Mouse (Mus musculus) cerebellum, adult 9-10 months (tissue): ENCODE measurements at regions not wholly inside any gene's neighbourhood (a gene's known extent, or its start where the extent isn't known, plus 50 kb on each side); places are given as distances from the start of the nearest gene placed in this dataset.
"Not testable (repeated sequence)": the region's sequence is repeated elsewhere in the genome, so short reads cannot be mapped to it uniquely, and the experiment has no call there.

Experiments used
- DNase-seq: peaks from one replicate; pipeline ENCODE4 v3.0.0; 2022

DNA sequence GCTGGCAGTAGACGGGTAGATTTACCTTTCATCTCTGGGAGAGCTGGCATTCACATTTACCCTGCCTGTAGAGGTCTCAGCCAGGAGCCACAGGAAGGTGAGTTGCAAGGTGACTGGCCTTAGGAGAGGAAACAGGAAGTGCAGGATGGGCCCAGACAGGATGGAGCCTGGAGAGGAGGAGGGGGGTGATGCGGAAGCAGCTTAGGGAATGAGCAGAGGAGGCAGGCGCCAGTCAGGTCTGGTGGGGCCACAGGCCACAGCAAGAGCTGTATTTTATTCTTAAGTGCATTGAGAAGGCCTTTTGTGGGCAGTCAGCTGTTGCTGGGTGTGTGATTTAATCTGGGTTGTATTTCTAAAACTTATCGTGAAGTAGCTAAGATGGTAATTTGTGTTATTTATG, 108.2 kb upstream of the Nxpe4 start:
- DNase-seq, result no peak

DNA sequence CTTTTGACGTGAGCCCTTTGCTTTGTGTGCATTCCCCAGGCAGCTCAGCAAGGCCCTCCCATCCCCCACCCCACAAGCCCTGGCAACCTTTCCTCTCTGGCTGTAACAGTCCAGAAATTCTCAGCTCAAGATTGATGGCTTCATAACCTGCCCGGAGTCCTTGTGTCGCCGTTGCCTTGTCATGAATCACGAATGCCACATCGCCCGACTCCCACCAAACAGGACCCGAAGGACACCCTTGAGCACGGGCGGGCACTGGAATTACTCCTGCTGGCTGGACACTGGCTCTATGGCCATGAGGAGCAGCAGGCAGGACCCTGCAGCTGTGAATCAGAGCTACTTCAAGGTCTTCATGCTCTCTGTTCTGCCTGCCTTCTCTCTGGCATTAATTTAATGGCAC, 106.6 kb upstream of the Nxpe4 start:
- no peak for DNase-seq

DNA sequence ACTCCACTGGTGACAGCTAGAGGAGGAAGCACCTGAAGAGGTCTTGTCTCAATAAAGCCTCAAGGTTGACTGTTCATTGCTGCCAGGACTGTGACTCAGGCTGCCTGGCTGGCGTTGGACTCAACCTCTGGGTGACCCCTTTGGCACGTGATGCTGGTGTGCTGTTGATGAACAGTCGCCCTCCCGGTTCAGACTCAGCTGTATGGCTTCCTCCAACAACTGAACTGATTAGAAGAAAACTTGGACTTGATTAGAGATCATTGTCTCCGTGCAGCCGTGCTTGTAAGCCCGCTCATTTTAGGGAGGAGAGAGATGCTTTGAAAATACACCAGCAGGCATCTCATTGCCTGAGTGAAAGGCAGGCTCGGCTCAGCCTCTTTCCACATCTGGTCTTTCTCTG, 103.2 kb upstream of the Nxpe4 start:
- DNase-seq, result no peak

DNA sequence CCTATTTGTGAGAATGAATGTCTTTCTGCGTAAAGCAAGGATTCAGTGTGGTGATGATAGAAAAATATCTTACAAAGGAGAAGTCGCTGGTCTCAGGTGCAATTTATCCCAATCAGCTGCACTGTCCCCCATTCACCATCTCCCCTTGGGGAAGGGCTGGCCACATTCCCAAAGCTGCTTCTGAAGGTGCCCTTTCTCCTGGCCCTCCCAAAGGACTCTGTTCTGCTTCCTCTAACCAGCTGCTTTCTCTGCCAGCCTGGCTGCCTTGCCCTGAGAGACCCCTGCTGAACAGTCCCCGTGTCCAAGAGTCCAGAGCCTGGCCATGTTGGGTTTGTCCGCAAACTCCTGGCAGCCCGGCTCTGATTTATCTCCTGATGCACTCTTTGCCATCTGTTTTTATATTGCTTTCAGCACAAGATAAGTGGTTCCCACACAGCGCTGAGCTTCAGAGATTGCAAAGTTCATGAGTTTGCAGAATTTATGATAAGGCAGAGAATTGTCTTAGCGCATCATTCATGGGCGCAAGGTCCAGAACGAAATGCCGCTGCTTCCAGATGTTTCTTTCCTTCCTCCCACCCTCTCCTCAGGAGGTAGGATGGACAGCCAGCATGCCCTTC, 102.2 kb upstream of the Nxpe4 start:
- DNase-seq, result no peak

DNA sequence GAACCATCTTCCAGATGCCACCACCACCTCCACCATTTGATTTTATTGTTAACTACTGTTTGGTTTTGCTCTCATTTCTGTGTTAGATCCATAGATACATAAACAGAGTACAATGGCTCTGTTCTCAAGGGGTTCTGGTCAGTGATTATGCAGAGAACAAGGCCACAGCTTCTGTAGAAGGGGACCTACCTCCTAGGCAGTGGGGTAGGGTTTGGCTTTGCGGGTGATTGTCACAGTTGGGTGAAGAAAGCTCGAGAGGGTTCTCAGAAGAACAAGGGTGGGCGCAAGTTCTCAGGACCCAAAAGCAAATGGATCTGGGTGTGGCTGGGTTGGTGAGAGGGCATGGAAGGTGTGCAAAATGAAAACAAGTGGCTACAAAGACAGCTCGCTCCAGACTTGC, 100.8 kb upstream of the Nxpe4 start:
- DNase-seq, result no peak

DNA sequence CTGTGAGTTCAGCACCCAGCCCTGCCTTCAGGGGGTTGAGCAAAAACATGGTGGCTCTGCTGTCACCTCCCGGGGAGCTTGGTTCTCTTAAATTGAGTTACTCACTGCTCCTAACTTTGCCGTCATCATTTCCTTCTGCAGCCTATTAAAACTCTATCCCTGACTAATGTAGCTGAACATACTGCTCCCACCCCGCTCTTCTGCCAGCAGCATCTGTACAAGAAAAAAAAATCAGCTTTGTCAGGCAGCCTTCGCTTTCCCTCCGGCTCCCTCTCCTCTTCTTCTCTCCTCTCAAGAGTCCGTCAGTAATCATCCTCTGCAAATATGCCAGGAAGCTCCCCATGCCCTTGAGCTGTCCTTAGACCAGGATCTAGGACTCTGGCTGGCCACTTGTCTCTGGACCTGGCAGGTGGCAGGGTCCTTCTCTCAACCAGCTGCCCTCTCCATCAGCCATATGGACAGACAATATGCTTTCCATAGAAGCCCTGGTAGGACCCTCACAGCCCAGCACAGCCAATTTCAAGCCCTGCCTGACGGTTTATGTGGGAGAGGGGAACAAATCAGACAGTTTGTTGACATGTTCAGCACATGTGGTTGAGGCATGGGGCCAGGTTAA, 95.0 kb upstream of the Nxpe4 start:
- no peak for DNase-seq

DNA sequence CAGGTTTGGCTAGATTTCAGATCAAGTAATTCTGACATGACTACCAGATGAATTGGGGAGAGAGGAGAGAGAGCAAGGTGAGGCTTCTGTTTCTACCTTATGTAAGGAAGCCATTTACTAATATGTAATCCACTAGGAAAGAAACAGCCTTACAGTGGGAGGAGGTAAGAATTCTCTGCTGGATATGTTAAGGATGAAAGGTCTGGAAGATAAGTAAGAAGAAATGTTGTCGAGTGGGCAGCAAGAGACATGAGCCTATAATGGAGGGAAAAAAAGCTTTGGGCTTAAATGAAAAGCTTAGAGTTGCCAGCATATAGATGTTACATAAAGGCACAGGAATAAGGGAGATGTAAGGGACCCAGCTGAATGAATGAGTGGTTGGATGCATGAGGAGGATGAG, 89.2 kb upstream of the Nxpe4 start:
- DNase-seq, result no peak

DNA sequence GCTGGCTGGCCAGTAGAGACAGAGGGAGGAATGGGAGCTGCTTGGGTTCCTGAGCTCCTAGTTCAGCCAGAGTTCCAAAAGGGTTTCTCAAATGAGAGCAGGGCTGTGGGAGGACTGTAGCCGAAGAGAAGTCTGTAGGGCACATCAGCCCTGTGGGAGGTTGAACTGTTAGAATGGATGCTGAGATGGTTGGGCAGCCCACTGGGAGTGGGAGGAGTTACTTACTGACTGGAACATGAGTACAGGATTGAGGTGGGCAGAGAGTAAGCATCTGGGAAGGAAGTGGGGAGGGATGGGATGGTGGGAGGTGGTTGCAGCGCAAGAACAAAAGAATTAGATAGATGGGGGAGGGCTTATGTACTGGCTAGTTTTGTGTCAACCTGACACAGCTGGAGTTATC, 88.7 kb upstream of the Nxpe4 start:
- DNase-seq, result no peak

DNA sequence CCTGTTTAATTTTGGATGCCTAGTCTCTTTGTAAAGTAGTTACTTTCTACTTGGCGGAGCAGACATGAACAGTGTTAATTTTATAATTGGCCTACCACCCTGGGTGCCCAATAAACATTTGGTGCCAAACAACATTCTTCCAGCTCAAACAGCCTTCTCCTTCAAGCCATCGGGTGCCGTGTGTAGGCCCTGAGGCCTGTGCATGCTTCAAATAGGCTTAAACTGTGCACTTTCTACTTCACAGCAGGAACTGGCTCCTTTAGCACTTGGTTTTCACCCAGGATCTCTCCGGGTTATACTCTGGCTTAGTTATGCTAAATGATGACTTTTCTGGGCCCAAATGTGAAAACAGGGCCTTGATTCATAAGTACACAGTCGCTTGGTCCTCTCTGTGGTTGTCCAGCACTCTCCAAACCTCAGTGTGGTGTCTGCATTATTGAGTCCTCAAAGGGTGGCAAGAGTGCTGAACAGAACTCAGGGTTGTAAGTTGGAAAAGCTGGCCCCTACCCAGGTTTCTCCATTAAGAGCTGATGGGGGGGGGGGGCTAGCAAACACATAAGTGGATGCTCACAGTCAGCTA, 86.1 kb upstream of the Nxpe4 start:
- peak; percentile 6 for DNase-seq

DNA sequence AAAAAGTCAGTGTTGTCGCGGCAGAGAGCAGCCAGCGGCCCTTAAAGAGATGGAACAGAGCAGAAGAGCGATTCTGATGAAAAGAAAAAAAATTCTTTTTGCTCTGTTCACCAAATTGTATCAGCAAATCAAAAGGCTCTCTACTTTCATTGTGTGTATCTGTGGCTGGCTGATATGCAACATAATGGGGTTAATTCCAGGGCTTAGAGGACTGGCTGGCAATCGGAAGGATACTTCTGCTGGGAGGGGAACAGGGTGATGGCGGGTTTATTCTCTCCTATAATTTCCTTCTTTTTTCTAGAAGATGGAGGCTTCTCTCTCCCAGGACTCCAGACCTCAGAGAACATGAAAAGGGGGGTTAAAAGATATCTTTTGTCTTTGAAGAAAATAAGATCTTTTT, 79.4 kb upstream of the Nxpe4 start:
- no peak for DNase-seq

DNA sequence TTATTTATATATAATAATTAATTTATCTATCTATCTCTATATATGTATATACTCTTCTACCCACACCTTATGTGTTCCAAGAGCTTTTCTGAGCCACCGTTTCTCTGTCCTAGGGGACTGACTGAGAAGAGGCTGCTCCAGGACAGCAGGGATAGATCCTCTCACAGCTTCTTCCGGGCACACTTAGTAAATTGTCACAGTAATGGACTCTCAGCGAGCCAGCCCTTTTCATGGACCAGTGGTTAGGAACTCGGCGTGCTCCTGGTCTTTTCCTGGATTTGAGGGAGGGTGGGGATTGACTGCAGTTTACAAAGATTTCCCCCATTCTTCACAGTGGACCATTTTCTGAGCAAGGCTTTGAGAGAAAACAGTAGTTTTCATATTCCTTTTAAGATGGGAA, 77.6 kb upstream of the Nxpe4 start:
- DNase-seq, result not testable (repeated sequence)

DNA sequence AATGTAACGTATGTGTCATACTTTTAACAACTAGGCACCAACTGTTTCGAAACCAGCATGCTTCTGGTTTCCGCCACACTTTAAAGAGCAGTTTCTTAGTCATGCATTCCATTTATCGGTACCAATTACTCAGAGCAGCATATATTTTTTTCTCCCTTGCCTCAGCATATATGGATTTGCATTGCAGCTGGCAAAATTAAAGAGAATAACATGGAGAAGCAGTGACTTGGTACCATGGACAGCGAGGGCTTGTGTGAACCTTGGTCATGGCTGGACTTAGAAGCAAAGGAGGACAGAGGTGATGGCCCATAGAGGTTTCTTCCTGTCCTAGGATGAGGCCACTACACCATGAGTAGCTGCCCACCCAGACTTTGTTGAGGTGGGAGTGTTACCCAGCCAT, 72.2 kb upstream of the Nxpe4 start:
- DNase-seq, result no peak

DNA sequence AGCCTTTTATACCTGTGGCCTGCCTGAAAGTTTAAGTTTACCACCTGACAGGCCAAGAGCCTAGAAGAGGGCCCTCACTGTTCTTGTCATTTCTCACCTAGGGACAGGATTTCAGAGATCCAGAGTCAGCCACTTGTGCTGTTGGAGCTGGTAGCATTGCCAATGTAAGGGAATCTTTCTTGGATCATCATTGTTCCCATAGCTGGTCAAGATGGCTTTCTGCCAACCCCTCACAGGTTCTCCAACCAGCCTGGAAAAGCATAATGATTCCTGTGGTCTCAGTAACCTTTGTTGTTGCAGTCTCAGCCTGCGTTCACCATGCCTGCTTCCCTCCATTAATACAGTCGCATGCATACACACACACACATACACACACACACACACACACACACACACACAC, 67.1 kb upstream of the Nxpe4 start:
- DNase-seq, result no peak

DNA sequence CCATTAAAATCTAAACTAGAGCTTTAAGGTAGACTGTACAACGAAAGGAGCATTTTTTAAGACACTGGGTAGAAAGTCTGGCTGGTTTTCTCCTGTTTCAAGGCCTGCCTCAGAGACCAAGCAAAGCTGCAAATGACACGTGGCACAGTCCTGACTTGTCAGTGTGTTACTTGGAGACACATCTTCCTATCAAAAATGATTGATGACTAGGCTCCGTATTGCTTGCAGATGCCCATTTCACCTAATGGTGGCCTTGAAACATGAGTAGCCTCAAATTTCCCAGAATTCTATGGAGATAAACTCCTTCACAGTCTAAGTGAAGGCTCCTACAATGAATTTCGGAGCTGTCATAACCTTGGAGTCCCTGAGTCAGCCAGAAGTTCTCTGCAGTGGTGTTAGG, 62.0 kb upstream of the Nxpe4 start:
- no peak for DNase-seq

DNA sequence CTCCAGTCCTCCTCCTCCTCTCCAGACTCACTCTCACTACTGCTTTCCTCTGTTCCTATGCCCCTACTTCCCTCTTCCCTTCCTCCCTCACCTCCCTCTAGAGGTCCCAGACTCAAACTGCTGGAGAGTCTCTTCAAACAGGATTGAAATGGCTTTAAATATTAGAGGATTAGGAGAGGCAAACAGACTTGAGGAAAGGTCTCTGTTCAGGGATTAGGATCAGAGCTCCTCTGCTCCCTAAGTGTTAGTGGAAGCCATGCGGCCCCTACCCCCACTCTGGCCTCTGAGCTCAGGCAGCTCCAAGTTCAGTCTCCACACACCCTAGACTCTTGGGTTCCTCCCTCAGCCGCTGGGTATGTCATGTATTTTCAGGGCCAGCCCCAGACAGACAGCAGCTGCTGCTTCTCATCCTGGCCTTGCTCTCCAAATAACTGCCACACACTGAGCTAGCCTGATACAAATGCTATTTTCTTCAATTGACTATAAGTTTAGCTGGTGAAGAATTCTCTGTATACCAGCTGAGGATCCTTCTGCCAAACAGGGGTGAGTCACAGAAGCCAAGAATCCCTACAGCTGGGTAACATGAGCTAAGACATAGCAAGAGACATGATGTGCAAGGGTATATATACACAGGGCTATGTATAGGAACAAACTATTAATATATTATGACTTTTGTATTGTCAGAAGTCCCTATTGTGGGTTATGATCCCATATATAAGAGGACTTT, 55.2 kb upstream of the Nxpe4 start:
- DNase-seq, result no peak

DNA sequence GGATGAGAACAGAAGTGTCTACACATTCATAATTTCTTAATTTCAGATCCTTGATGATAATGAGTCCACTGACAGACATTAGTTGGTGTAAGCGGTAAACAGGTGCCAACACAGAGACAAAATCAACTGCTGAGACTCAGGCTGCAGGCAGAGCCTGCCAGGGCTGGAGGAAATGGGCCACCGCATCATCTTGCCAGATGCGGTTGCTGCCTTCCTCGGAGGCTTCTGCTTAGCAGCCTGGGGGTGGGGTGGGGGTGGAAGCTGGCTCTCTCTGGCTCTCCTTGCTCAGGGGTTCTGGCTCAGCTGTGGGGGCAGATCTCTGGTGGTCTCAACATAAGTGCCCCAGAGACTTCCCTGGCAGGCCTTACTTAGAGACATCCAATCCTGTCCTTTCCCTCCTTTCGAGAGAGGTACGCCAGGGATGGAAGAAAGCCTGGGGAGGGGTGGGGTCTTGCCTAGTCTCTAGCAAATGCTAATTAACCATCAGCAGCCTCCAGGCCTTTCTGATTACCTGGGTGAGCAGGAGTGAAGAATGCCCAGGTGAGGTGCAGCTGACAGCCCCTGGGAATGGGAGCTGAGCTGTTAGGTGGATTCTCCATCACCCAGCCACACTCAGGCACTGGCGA, 52.7 kb upstream of the Nxpe4 start:
- no peak for DNase-seq

DNA sequence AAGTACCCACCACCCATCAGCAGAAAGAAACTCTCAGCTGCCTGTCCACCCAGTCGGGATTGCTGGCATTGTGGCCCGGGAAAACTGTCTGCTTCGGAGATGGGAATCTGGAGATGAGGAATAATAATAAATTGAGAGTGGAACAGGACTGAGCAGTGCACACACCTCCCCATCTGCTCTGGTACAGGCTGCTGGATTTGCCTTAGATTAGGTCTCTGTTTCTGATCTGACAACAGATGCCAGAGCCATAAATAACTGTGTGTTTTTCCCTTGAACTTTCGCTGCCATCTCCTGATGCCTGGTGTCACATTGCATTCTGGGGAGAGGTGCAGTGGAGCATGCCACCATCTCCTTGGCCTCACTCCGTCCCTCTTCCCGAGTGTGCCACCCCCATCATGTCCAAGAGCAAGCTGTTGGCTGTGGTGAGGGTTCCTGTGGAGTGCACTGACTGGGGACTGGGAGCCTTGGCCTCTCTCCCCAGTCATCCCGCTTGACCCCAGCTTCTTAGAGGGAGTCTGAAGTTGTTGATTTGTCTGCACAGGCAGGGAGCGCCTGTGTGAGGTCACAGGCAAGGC, 50.4 kb upstream of the Nxpe4 start:
- DNase-seq, result peak; percentile 80
